Mouse (Mus musculus) myocyte (in vitro differentiated cells): ENCODE data around the gene Fam81a.

Experiments used
- CEBPB ChIP-seq: IDR thresholded peaks from 2 replicates; pipeline ENCODE4 v1.6.1; 2011; ENCODE audit warnings: mild to moderate bottlenecking, moderate library complexity; ENCODE audit not compliant: poor library complexity, insufficient read depth, severe bottlenecking
- E2F4 ChIP-seq: IDR thresholded peaks from one replicate; pipeline ENCODE4 v1.6.1; 2011; ENCODE audit warnings: mild to moderate bottlenecking, control low read depth, moderate library complexity; ENCODE audit not compliant: insufficient read depth
- MAX ChIP-seq: IDR thresholded peaks from one replicate; pipeline ENCODE4 v1.6.1; 2011; ENCODE audit warnings: low read depth, mild to moderate bottlenecking, control low read depth
- POLR2A ChIP-seq: IDR thresholded peaks from one replicate; pipeline ENCODE4 v1.6.1; 2011; ENCODE audit warnings: low read depth, mild to moderate bottlenecking, control low read depth, moderate library complexity; ENCODE audit not compliant: insufficient read length
- POLR2AphosphoS2 ChIP-seq: IDR thresholded peaks from one replicate; pipeline ENCODE4 v1.6.1; 2011; ENCODE audit warnings: low read depth, control low read depth; ENCODE audit not compliant: insufficient read length
- REST ChIP-seq: IDR thresholded peaks from one replicate; pipeline ENCODE4 v1.6.1; 2011; ENCODE audit warnings: mild to moderate bottlenecking, control low read depth, moderate library complexity; ENCODE audit not compliant: insufficient read depth, insufficient read length
- TCF12 ChIP-seq: IDR thresholded peaks from one replicate; pipeline ENCODE4 v1.6.1; 2011; ENCODE audit warnings: mild to moderate bottlenecking, control low read depth; ENCODE audit not compliant: poor library complexity, insufficient read depth, severe bottlenecking
- TCF3 ChIP-seq: IDR thresholded peaks from one replicate; pipeline ENCODE4 v1.6.1; 2011; ENCODE audit warnings: low read depth, control low read depth; ENCODE audit not compliant: insufficient read length
- USF1 ChIP-seq: IDR thresholded peaks from one replicate; pipeline ENCODE4 v1.6.1; 2011; ENCODE audit warnings: low read depth, mild to moderate bottlenecking, control low read depth, moderate library complexity

- TF ChIP-seq POLR2A (no peak), POLR2AphosphoS2 (no peak), TCF12 (no peak), CEBPB (no peak), USF1 (no peak), REST (no peak), TCF3 (no peak), E2F4 (no peak), MAX (no peak)
Measured at GRCm38 (mm10) chr9:70181719-70182118, 39.4 kb upstream of the Fam81a start.
